Comparison of ENCODE assay signal across 18 mouse cellular contexts in the genomic region with DNA sequence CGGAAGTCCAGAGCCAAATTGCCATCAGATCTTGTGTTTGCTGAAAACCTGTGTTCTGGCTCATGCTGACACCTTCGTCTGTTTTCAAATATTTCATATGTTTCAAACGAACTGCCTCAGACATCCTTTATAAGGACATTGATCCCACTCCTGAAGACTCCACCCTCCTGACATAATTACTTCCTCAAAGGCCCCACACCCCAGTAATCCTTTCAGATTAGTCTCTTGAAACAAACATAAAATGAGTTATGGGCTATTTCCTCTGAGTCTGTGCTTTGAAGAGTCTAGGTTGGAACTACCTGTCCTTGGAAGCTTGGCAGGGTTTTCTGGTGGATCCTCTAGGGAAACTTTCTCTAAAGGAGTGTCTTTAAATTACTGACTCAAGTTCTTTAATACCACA. TPM values are rescaled to one million over a fixed set of nuclear protein-coding genes. Genes with fewer than 3 reads are reported as not detected.
"Had no signal": no experiment of that assay in that cellular context is flagged by ENCODE, and none has a peak within 500 bp of the region (broad histone marks: within the 10 kb centered on the region; RNA-seq: fewer than 3 reads in every experiment).

No protein-coding gene starts in this region.

- H3K27me3 ChIP-seq: lung, embryonic 15.5 days; megakaryocyte, embryonic 14.5 days; midbrain, embryonic 12.5 days; neural tube, embryonic 12.5 days; stomach, embryonic 15.5 days had no signal

- H3K9ac ChIP-seq: liver, postnatal 0 days; lung, embryonic 15.5 days; midbrain, embryonic 12.5 days; neural tube, embryonic 12.5 days; stomach, embryonic 15.5 days had no signal

- H3K27ac ChIP-seq: lung, embryonic 15.5 days; macrophage; midbrain, embryonic 12.5 days; neural tube, embryonic 12.5 days; stomach, embryonic 15.5 days had no signal

- DNase-seq: liver, postnatal 0 days; lung, adult 2 months; lung, postnatal 14 days; lung, postnatal 36 days; midbrain, embryonic 14.5 days; right cerebral cortex, postnatal 14 days; thymus, adult 18-20 months; thymus, postnatal 14 days; thymus, postnatal 36 days had no signal

- H3K9me3 ChIP-seq: lung, embryonic 15.5 days; megakaryocyte, embryonic 14.5 days; midbrain, embryonic 12.5 days; neural tube, embryonic 12.5 days; stomach, embryonic 15.5 days had no signal

- H3K4me1 ChIP-seq: lung, embryonic 15.5 days; megakaryocyte, embryonic 14.5 days; midbrain, embryonic 12.5 days; neural tube, embryonic 12.5 days; stomach, embryonic 15.5 days had no signal

- H3K4me2 ChIP-seq: lung, embryonic 15.5 days; midbrain, embryonic 12.5 days; neural tube, embryonic 12.5 days; stomach, embryonic 15.5 days had no signal

- H3K36me3 ChIP-seq: lung, embryonic 15.5 days; midbrain, embryonic 12.5 days; neural tube, embryonic 12.5 days; stomach, embryonic 15.5 days had no signal

- H3K4me3 ChIP-seq: lung, embryonic 15.5 days; megakaryocyte, embryonic 14.5 days; midbrain, embryonic 12.5 days; neural tube, embryonic 12.5 days; stomach, embryonic 15.5 days had no signal

- ATAC-seq: liver, postnatal 0 days; lung, postnatal 0 days had no signal

RNA-seq across cellular contexts. Expression of a gene that starts 53.2 kb away (rescaled TPM):
- total RNA-seq: megakaryocyte progenitor cell, adult 5-6 weeks; neutrophil, adult 5-6 weeks had no signal
- polyA plus RNA-seq: macrophage had no signal
